Mouse (Mus musculus) natural killer cell, adult 2 months (primary cell): Measurements from ENCODE around the gene Lrrc75a.
A peak's percentile ranks its signal among the peaks of the same experiment; 100 is the strongest.
"Not testable (repeated sequence)": the region's sequence is repeated elsewhere in the genome, so short reads cannot be mapped to it uniquely, and the experiment has no call there.

ENCODE experiments used
- DNase-seq, 2 experiments: peaks; one replicate each; pipeline ENCODE4 v3.0.0; 2022; ENCODE audit warnings: low spot score in 2 of 2

The Lrrc75a gene

DNA sequence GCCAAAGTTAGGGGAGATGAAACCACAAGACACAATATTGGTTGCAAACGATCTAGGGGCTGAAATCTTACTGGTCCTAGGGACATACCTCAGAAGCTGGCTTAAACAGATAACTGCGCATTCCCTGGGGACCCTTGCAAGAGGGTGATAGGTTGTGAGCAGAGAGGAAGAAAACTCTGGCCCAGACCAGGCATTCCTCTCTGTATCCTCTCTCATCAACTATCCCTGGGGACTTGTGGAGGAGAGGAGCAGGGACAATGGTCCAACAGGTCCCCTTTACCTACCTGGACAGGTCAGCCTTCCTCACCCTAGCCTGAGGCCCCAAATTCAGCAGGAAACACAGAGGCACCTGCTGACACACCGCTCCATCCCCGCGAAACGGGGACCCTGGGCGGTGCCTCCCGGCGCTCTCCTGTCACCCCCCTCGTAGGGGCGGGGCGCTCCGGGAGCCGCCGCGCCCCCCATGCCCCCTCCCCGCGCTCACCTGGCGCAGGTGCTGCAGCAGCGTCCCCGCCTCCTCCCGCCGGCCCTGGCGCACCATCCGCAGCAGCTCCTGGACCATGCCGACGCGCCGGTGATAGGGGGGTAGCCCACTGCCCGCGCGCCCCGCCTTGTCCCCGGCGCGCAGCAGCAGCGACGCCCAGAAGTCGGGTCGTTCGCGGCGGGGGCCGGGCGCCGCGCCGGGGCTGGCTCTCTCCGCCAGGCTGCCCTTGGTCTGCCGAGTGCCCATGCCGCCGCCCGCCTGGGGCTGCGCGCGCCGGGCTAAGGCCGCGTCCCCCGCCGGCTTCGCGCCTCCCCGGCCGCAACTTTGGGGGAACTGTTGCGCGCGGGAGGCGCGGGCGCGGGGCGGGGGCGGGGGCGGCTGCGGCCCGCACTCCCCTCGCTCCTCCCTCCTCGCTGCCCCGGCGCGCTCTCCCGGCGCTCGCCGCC, at the start of gene Lrrc75a:
Gene Lrrc75a, minus strand, starts transcription at position 863 of the 930 bp plus-strand sequence.
- DNase-seq: peak in 1 of 2 experiments; percentile 24

DNA sequence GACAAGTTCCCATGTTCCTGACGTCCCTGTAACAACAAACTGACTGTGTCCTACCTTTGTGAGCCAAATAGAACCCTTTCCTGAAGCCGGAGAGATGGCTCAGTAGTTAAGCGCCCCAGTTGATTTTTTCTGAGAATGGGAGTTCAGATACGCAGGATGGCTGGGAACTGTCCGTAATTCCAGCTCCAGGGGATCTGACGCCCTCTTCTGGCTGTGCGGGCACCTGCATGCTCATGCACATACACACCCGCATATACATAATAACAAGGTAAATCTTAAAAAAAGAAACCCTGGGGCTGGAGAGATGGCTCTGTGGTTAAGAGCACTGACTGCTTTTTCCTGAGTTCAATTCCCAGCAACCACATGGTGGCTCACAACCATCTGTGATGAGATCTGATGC, 46.8 kb upstream of the Lrrc75a start:
- no peak for DNase-seq

DNA sequence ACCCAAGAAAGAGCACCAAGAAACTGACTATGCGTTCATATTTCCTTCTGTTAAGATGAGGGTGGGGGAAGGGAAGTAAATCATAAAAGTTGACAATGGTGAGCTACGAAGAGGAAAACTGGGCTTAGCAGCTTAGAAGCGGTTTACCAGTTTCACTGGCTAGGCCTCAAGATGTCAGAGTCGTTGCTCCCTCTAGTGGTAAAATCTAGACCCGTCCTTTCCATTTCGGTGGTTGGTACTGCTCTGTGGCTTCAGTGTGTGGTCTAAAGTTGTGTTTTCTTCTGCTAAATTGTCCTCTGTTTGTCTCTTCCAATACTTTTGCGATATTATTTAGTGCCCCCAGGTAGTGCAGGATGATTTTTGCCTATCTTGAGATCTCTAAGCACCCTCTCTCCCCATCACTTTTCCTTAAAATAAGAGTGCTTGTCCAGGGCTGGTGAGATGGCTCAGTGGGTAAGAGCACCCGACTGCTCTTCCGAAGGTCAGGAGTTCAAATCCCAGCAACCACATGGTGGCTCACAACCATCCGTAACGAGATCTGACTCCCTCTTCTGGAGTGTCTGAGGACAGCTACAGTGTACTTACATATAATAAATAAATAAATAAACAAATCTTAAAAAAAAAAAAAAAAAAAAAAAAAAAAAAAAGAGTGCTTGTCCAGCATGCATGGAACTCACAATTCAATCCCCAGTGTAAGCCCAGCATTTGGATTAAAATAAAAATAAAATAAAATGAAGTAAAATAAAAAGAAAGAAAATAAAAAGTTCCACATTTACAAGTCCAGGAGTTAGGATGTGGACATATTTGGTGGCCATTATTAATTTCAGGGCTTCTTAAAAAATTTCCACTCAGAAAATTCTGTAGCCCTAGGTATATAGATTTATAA, 45.2 kb upstream of the Lrrc75a start:
- peak; percentile 43 to 48 for DNase-seq

DNA sequence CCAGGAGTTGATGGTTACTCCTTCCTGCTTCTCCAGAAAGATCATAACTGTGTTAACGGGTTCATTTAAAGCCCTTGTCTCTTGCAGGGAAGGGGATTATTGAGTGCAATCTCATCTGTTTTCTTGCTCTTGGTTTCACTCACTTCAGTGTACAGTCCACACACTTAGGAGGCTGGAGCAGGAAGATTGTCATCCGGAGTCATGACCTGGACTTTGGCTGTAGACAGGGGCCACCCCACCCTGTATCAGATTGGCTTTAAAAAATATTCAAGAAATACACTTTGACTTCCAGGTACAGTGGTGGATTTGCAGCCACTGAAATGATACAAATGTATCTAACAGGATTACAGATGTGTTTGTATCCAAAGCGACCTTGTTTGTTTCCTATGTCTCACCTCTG, 43.3 kb upstream of the Lrrc75a start:
- no peak for DNase-seq

DNA sequence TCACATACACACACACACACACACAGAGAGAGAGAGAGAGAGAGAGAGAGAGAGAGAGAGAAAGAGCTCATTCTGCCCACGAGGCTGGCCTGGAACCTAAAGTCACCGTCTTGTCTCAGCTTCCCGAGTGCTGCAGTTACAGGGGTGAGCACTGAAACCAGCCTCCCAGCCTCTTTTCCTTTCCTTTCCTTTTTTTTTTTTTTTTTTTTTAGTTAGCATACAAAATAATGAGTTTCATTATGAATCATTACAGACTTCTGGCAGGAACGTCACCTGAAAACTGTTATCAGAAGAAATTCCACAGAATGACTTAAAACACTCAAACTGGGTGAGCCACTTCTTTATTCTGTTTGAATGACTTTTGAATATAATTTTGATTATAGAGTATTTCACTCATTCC, 31.6 kb upstream of the Lrrc75a start:
- DNase-seq: no peak

- DNase-seq: peak; percentile 33 to 57
These were observed 30.5 kb upstream of the Lrrc75a start for GRCm38 (mm10) chr11:62678778-62679354.

- DNase-seq: no peak
These were observed 27.9 kb upstream of the Lrrc75a start for GRCm38 (mm10) chr11:62676290-62676596.

GRCm38 (mm10) chr11:62675480-62676289, 27.4 kb upstream of the Lrrc75a start:
- peak; percentile 61 to 62 for DNase-seq

GRCm38 (mm10) chr11:62670006-62670405, 21.7 kb upstream of the Lrrc75a start:
- no peak for DNase-seq

DNA sequence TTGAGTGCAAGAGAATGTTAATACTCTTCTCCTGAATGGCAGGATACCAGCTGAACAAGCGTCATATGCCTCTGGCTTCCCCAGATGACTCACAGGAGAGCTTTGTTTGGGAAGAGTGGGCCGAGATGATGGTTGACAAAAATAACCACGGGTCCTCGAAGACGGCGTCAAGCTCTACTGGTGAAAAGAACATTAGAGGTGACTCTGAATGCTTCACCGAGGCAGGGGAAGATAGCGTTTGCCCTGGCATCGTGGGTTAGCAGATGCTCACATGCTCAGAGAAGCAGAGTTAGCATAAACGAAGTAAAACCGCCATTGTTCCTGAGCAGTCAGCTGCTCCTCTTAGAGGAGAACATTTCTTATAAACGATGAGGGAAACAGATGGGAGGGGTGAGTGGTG, 21.1 kb upstream of the Lrrc75a start:
- no peak for DNase-seq

DNA sequence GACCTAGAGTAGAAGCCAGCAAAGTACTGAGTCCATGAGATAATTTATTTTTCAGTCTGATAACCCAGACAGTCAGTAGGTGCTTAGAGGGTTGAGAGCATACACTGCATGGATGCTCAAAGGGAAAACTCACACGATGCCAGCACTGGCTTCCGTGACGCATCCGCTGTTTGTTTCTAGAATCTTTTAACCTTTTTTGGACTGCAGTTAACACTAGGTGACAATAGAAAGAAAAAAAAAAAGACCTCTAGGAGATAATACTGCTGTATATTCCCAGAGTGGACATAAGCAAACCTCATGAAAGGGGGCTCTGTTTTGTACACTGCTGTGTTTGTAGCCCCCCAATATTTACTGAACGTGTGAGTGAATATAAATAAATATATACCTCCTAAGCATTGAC, 20.7 kb upstream of the Lrrc75a start:
- no peak for DNase-seq

DNA sequence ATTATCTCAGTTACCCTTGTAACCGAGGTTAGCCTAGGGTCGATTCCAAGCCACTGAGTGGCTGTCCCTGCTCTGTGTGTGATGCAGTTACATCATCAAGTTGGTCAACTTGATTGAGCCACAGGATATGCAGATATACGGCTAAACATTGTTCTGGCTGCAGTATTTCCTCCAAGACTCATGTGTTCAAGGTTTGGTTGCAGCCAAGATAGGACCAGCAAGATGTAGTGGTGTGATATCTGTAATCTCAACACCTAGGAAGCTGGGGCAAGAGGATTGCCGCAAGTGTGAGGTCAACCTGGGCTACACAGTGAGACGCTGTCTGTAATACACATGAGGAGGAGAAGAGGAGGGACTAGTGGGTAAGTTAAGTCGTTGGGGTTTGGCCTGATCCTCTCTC, 15.9 kb upstream of the Lrrc75a start:
- peak in 1 of 2 experiments; percentile 55 for DNase-seq

GRCm38 (mm10) chr11:62660885-62661284, 12.6 kb upstream of the Lrrc75a start:
- DNase-seq: no peak

DNA sequence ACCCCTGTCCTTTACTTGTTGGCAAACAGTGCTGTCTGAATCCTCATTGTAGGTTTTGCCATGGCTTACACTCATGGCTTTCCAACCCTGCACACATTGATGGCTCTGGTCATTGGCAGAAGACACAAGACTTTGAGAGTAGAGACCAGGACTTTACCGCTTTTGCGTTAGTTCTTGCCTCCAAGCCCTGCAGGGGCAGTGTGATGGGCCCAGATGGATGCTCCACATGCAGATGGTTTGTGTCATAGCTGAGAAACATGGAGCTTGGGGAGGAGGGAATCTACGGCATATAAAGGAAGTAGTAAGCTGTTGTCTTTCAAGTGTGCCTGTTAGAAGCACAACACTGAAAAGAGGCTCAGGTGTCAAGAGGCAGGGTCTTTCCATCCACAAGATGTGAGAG, 3.8 kb upstream of the Lrrc75a start:
- no peak for DNase-seq

GRCm38 (mm10) chr11:62651563-62651962, 3.2 kb upstream of the Lrrc75a start:
- no peak for DNase-seq

DNA sequence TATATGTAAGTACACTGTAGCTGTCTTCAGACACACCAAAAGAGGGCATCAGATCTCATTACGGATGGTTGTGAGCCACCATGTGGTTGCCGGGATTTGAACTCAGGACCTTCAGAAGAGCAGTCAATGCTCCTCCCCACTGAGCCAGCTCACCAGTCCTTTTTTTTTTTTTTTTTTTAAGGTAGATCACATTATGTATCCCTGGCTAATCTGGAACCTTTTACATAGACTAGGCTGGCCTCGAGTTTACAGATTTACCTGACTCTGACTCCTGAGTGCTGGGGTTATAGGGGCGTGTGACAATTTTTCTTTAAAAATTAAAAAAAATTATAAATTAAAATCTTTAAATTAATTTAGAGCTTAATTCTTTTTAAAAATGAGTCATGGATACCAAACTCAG, 1.5 kb upstream of the Lrrc75a start:
- not testable (repeated sequence) for DNase-seq

GRCm38 (mm10) chr11:62648591-62649391, 468 bp upstream of the Lrrc75a start, which contains the start of gene Mmgt2:
Gene Mmgt2, plus strand, starts transcription at chr11:62648664.
- peak; percentile 90 to 93 for DNase-seq

- no peak for DNase-seq
These were observed 1.3 kb downstream of the Lrrc75a start for GRCm38 (mm10) chr11:62646958-62647515.

- DNase-seq: no peak
These were observed 1.9 kb downstream of the Lrrc75a start for GRCm38 (mm10) chr11:62646495-62646843.
